Mouse (Mus musculus): ENCODE results near the gene Zc3hc1.

DNA sequence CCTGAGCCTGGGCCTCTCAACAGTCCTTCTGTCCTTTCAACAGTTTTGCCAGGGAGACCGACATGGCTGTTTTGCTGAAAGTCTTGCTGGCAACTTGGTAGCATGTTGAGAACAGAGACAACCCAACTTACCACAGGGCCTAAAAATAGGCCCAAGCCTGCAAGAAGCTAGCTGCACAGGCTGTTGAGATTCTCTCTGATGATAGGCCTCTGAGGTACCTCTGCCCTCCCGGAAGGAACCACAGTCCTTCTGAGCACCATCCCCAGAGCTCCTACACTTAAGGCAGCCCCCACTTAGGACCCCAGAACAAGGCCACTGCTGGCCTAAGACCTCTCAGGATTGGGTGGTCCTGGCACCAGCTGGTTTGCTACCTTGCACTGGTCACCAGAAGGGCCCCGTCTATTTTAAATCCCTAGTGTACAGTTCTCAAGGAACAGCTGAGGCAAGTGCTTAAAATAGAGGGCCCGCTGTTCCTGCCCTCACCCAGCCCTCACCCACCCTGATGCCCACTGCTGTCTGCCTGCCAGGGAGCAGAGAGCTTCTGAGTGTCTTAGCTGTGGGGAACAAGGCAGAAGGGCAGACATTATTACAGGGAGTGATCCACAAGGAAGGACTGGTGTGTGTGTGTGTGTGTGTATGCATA is 50.5 kb downstream of the Zc3hc1 start:
- TF ChIP-seq ZC3H11A (IDR thresholded peaks at IDR 0.05; ENCODE audit: borderline replicate concordance, low read depth, low read length) (no peak), MAFK (IDR thresholded peaks at IDR 0.05; ENCODE audit: insufficient read depth, low read depth, low read length) (no peak)

All from ES-E14 (cell line).